Mouse (Mus musculus) hindbrain, embryonic 13.5 days (tissue): ENCODE results near the gene Htr2b. TPM values are rescaled to one million over a fixed set of nuclear protein-coding genes. Genes with fewer than 3 reads are reported as not detected.

Experiments
- ATAC-seq: fragments of 200-750 bp; cut with Nextera tagmentation; 2 replicates; pipeline ENCODE4 v1.8.0; 2017; ENCODE audit warnings: moderate TSS enrichment; ENCODE audit not compliant: low FRiP score
- H3K27ac ChIP-seq: fragments of 300-500 bp; sonication (generic); 2 replicates; pipeline ENCODE4 v1.5.1; 2015; ENCODE audit warnings: inconsistent platforms, mild to moderate bottlenecking, moderate library complexity
- H3K27me3 ChIP-seq: fragments of 300-500 bp; sonication (generic); 2 replicates; pipeline ENCODE4 v1.6.1; 2015; ENCODE audit warnings: mild to moderate bottlenecking, inconsistent platforms
- H3K36me3 ChIP-seq: fragments of 300-500 bp; sonication (generic); 2 replicates; pipeline ENCODE4 v1.6.1; 2015; ENCODE audit warnings: mild to moderate bottlenecking, inconsistent platforms
- H3K4me1 ChIP-seq: fragments of 300-500 bp; sonication (generic); replicated peaks from 2 replicates; pipeline ENCODE4 v1.6.1; 2015; ENCODE audit warnings: inconsistent platforms
- H3K4me2 ChIP-seq: fragments of 300-500 bp; sonication (generic); 2 replicates; pipeline ENCODE4 v1.6.1; 2015; ENCODE audit warnings: inconsistent platforms, mild to moderate bottlenecking, moderate library complexity
- H3K4me3 ChIP-seq: fragments of 300-500 bp; sonication (generic); 2 replicates; pipeline ENCODE4 v1.5.1; 2015; ENCODE audit warnings: mild to moderate bottlenecking, inconsistent platforms
- H3K9ac ChIP-seq: fragments of 300-500 bp; sonication (generic); 2 replicates; pipeline ENCODE4 v1.6.1; 2015; ENCODE audit warnings: mild to moderate bottlenecking, inconsistent platforms
- H3K9me3 ChIP-seq: fragments of 300-500 bp; sonication (generic); 2 replicates; pipeline ENCODE4 v1.6.1; 2016; ENCODE audit warnings: inconsistent platforms
- WGBS: fragments of 180-500 bp; shearing (Covaris S2); methylation state at CpG from one replicate; pipeline ENCODE4 v1.1.7; 2015; 5-methylcytosine and 5-hydroxymethylcytosine counted together
- polyA plus RNA-seq: library from polyadenylated mRNA; unstranded; fragments of >200 nt; fragmentation: Nextera tagmentation; extraction: Ambion mirVana; gene quantifications from 2 replicates; pipeline ENCODE4 v1.2.1, GENCODE M21; 2015

Htr2b gene
- polyA plus RNA-seq, 1 experiment from 2014 or later: 0.32 TPM

- H3K4me2 ChIP-seq: no peak overlapping the region
- WGBS: 89% methylated on average over 5 of the region's 5 CpGs
- no peak for ATAC-seq
- H3K36me3 ChIP-seq: peaks cover 24% of the 10 kb centered on the region
- H3K27ac ChIP-seq: no peak overlapping the region
- H3K27me3 ChIP-seq: no peaks in the 10 kb centered on the region
- H3K9ac ChIP-seq: no peak overlapping the region
- no peaks in the 10 kb centered on the region for H3K9me3 ChIP-seq
- no peaks in the 10 kb centered on the region for H3K4me1 ChIP-seq
- H3K4me3 ChIP-seq: no peak overlapping the region
Observed at GRCm38 (mm10) chr1:86146293-86146692, 34.5 kb upstream of the Htr2b start.

- H3K36me3 ChIP-seq: peaks cover 41% of the 10 kb centered on the region
- H3K27me3 ChIP-seq: no peaks in the 10 kb centered on the region
- no peaks in the 10 kb centered on the region for H3K9me3 ChIP-seq
- no peak overlapping the region for H3K9ac ChIP-seq
- no peak overlapping the region for H3K27ac ChIP-seq
- 84% methylated on average over 21 of the region's 21 CpGs for WGBS
- H3K4me3 ChIP-seq: no peak overlapping the region
- no peak overlapping the region for H3K4me2 ChIP-seq
- H3K4me1 ChIP-seq: no peaks in the 10 kb centered on the region
- no peak for ATAC-seq
Observed at GRCm38 (mm10) chr1:86144001-86144944, 32.5 kb upstream of the Htr2b start.

- Histone ChIP-seq H3K4me1 (no peaks in the 10 kb centered on the region), H3K4me3 (no peak overlapping the region), H3K9me3 (no peaks in the 10 kb centered on the region), H3K27ac (no peak overlapping the region), H3K9ac (0 out of 2 replicates have a peak overlapping the region, but pooled peaks have one; percentile 5), H3K4me2 (no peak overlapping the region), H3K36me3 (peaks cover 52% of the 10 kb centered on the region), H3K27me3 (no peaks in the 10 kb centered on the region)
- 91% methylated on average over 4 of the region's 4 CpGs for WGBS
- no peak for ATAC-seq
Observed at GRCm38 (mm10) chr1:86143165-86143564, 31.4 kb upstream of the Htr2b start.

- no peak overlapping the region for H3K4me2 ChIP-seq
- no peak overlapping the region for H3K4me3 ChIP-seq
- no peaks in the 10 kb centered on the region for H3K4me1 ChIP-seq
- H3K27ac ChIP-seq: no peak overlapping the region
- 90% methylated on average over 3 of the region's 3 CpGs for WGBS
- ATAC-seq: no peak
- no peaks in the 10 kb centered on the region for H3K27me3 ChIP-seq
- peaks cover 71% of the 10 kb centered on the region for H3K36me3 ChIP-seq
- no peak overlapping the region for H3K9ac ChIP-seq
- no peaks in the 10 kb centered on the region for H3K9me3 ChIP-seq
Observed at GRCm38 (mm10) chr1:86141081-86141480, 29.3 kb upstream of the Htr2b start.

GRCm38 (mm10) chr1:86135315-86135714 lies 23.5 kb upstream of the Htr2b start:
- Histone ChIP-seq H3K27me3 (no peaks in the 10 kb centered on the region), H3K27ac (no peak overlapping the region), H3K9ac (no peak overlapping the region), H3K9me3 (no peaks in the 10 kb centered on the region), H3K4me3 (no peak overlapping the region), H3K4me1 (no peaks in the 10 kb centered on the region), H3K4me2 (no peak overlapping the region), H3K36me3 (peaks cover 86% of the 10 kb centered on the region)
- no peak for ATAC-seq
- WGBS: 85% methylated on average over 6 of the region's 6 CpGs

- peaks cover 84% of the 10 kb centered on the region for H3K36me3 ChIP-seq
- H3K9ac ChIP-seq: no peak within 1 kb of the TSS
- no peaks in the 10 kb centered on the region for H3K9me3 ChIP-seq
- no peak for ATAC-seq
- no peak within 1 kb of the TSS for H3K4me3 ChIP-seq
- no peaks in the 10 kb centered on the region for H3K27me3 ChIP-seq
- H3K27ac ChIP-seq: no peak within 1 kb of the TSS
- no peaks in the 10 kb centered on the region for H3K4me1 ChIP-seq
- H3K4me2 ChIP-seq: no peak within 1 kb of the TSS
- WGBS: 96% methylated on average over 4 of the region's 4 CpGs
Observed at GRCm38 (mm10) chr1:86133337-86133736, 21.6 kb upstream of the Htr2b start, which contains the start of gene Gm21972. Gm21972 (plus strand) TSS chr1:86133637.

- H3K9ac ChIP-seq: no peak overlapping the region
- WGBS: 90% methylated on average over 2 of the region's 2 CpGs
- H3K36me3 ChIP-seq: peaks cover 75% of the 10 kb centered on the region
- no peak overlapping the region for H3K4me2 ChIP-seq
- H3K4me1 ChIP-seq: no peaks in the 10 kb centered on the region
- H3K4me3 ChIP-seq: no peak overlapping the region
- no peak for ATAC-seq
- H3K27me3 ChIP-seq: no peaks in the 10 kb centered on the region
- no peak overlapping the region for H3K27ac ChIP-seq
- no peaks in the 10 kb centered on the region for H3K9me3 ChIP-seq
Observed at GRCm38 (mm10) chr1:86126036-86126435, 14.3 kb upstream of the Htr2b start.

GRCm38 (mm10) chr1:86119549-86119948 lies 7.8 kb upstream of the Htr2b start:
- 93% methylated on average over 4 of the region's 4 CpGs for WGBS

GRCm38 (mm10) chr1:86114141-86114540 lies 2.4 kb upstream of the Htr2b start:
- Histone ChIP-seq H3K27ac (no peak overlapping the region), H3K4me1 (no peaks in the 10 kb centered on the region), H3K9me3 (no peaks in the 10 kb centered on the region), H3K4me3 (no peak overlapping the region), H3K36me3 (peaks cover 29% of the 10 kb centered on the region), H3K27me3 (no peaks in the 10 kb centered on the region), H3K4me2 (no peak overlapping the region), H3K9ac (no peak overlapping the region)
- 91% methylated on average over 3 of the region's 3 CpGs for WGBS
- no peak for ATAC-seq

More at GRCm38 (mm10) chr1:86119549-86119948, 7.8 kb upstream of the Htr2b start:
- Histone ChIP-seq H3K27me3 (no peaks in the 10 kb centered on the region), H3K9me3 (no peaks in the 10 kb centered on the region), H3K4me3 (no peak overlapping the region), H3K4me2 (no peak overlapping the region), H3K36me3 (peaks cover 56% of the 10 kb centered on the region), H3K27ac (no peak overlapping the region), H3K4me1 (no peaks in the 10 kb centered on the region), H3K9ac (no peak overlapping the region)
- ATAC-seq: no peak

GRCm38 (mm10) chr1:86105054-86105453 lies 6.7 kb downstream of the Htr2b start:
- Histone ChIP-seq H3K9me3 (no peaks in the 10 kb centered on the region), H3K9ac (no peak overlapping the region), H3K36me3 (peaks cover 22% of the 10 kb centered on the region), H3K27me3 (no peaks in the 10 kb centered on the region), H3K4me3 (no peak overlapping the region), H3K4me2 (no peak overlapping the region), H3K4me1 (no peaks in the 10 kb centered on the region), H3K27ac (no peak overlapping the region)
- 94% methylated on average over 1 of the region's 1 CpGs for WGBS
- no peak for ATAC-seq

- Histone ChIP-seq H3K4me1 (no peaks in the 10 kb centered on the region), H3K36me3 (peaks cover 68% of the 10 kb centered on the region), H3K4me3 (no peak overlapping the region), H3K9me3 (no peaks in the 10 kb centered on the region), H3K27me3 (no peaks in the 10 kb centered on the region), H3K4me2 (no peak overlapping the region), H3K27ac (no peak overlapping the region), H3K9ac (no peak overlapping the region)
- WGBS: 94% methylated on average over 7 of the region's 7 CpGs
- no peak for ATAC-seq
Observed at GRCm38 (mm10) chr1:86094413-86094812, 17.4 kb downstream of the Htr2b start.

- ATAC-seq: no peak
- peaks cover 78% of the 10 kb centered on the region for H3K36me3 ChIP-seq
- H3K27me3 ChIP-seq: no peaks in the 10 kb centered on the region
- 96% methylated on average over 2 of the region's 2 CpGs for WGBS
- H3K4me3 ChIP-seq: no peak overlapping the region
- no peak overlapping the region for H3K9ac ChIP-seq
- no peak overlapping the region for H3K27ac ChIP-seq
- H3K4me1 ChIP-seq: no peaks in the 10 kb centered on the region
- H3K4me2 ChIP-seq: no peak overlapping the region
- H3K9me3 ChIP-seq: no peaks in the 10 kb centered on the region
Observed at GRCm38 (mm10) chr1:86076565-86076964, 35.2 kb downstream of the Htr2b start.
